Mouse (Mus musculus) spleen, embryonic (tissue): ENCODE measurements around the gene Slc38a9.

Experiments
- CTCF ChIA-PET: fragments of 350-600 bp; sonication (Branson Sonifier 250); formaldehyde crosslinking; loops from one replicate; lab custom pipeline; 2022; lab: Charles Lee

Slc38a9 gene

DNA sequence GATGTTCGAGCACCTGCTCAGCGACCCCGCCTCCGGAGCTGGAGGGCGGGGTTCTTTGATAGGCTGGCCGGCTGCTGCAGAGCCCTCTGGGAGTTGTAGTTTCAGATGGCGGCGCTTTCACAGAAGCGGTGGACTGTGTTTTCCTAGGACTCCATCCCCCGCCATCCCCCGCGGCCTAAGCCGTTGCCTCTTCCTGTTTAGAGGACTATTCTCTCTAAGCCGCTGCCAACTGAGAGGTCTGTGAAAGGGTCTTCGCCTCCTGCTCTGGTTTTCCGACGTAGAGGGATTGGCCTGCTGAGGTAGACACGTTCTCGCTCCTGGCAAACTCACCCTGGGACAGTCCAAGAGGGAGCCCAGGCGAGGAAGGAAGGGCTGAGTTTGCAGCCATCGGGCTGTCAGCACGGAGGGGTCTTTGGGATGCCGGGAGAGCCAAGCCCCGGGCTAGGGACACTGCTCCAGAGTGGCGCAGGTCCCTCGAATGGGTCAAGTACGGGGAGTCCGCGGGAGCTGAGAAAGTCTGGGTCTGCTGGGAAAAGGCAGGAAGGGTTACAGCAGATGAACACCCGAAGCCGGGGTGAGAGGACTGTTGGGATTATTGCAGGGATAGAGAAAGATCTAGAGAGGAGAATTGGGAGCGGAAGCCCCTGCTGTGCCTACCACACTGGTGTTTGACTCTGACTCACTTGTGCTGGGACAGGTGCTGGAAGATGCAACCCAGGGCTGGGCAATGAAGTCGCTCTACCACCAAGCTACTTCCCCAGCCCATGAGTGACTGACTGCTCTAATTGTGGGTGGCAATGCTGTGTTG lies at the start of gene Slc38a9:
TSS of gene Slc38a9 (plus strand) at position 178 of the 808 bp plus-strand sequence.
- CTCF ChIA-PET, result no interaction called here

DNA sequence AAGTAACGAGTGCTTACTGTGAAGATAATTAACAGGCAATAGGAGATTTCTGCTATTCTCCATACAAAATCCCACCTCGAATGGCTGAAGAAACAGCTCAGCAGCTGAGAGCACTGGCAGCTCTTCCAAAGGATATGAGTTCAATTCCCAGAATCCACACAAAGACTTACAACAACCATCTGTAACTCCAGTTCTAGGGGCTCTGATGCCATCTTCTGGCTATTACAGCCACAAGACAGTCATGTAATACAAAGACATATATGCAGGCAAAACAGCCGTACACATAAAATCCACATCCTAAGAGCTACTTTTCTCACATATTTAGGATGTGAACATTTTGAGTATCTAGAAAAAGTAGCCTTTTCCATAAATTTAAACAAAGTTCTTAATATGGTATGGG lies 39.0 kb upstream of the Slc38a9 start:
- CTCF ChIA-PET, result no interaction called here

GRCm38 (mm10) chr13:112623656-112624055 lies 36.9 kb upstream of the Slc38a9 start:
- CTCF ChIA-PET, result no interaction called here

- CTCF ChIA-PET, result no interaction called here
Observed at GRCm38 (mm10) chr13:112624622-112625021, 35.9 kb upstream of the Slc38a9 start.

GRCm38 (mm10) chr13:112625566-112625965 lies 35.0 kb upstream of the Slc38a9 start:
- CTCF ChIA-PET, result no interaction called here

DNA sequence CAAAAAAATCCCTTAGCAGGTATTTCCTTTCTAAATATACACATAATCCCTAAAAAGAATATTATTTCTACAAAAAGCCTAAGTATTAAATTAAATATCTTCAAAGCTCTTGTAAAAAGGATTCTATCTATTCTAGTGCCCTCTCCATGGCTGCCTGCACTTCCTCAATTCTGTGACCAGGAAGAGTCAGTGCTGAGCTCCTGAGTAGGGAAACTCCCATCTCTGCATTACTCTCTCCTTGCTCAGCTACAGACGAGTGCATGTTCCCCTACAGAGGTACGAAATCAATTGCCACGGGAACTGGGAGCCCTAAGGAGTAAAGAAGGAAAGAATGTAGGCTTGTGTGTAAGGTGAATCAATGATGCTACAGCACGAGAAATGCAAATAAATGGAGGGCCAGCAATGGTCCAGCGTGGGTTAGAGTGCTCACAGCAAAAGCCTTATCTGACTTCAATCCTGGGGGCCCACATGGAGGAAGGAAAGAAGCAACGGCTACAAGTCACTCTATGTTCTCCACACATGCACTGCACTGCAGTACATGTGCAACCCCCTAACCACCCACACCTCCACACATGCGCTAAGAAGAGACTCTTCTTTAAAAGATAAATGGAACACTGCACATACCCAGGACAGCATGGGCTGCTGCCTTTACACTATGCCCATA lies 25.2 kb upstream of the Slc38a9 start:
- CTCF ChIA-PET, result no interaction called here

DNA sequence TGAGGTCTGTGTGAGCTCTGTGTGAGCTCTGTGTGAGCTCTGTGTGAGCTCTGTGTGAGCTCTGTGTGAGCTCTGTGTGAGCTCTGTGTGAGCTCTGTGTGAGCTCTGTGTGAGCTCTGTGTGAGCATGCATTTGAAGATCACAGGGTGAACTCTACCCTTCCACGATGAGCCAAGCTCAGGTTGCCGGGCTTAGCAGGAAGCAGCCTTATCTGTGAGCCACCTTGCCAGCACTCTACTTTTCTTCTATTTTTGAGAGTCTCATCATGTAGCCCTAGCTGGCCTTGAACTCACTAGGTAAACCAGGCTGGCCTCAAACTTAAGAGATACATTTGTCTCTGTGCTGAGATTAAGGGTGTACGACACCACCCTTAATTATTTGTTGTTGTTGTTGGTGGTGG lies 24.1 kb upstream of the Slc38a9 start:
- CTCF ChIA-PET, result no interaction called here

GRCm38 (mm10) chr13:112639111-112639510 lies 21.4 kb upstream of the Slc38a9 start:
- CTCF ChIA-PET, result interaction anchor here (1.1 kb wide), 1 partner anchor 13 kb away, joined by 4 read pairs; no protein-coding TSS in a partner anchor

- CTCF ChIA-PET, result interaction anchor here (0.6 kb wide), 1 partner anchor 8 kb away, joined by 3 read pairs; no protein-coding TSS in a partner anchor
Observed at GRCm38 (mm10) chr13:112642897-112643296, 17.7 kb upstream of the Slc38a9 start.

DNA sequence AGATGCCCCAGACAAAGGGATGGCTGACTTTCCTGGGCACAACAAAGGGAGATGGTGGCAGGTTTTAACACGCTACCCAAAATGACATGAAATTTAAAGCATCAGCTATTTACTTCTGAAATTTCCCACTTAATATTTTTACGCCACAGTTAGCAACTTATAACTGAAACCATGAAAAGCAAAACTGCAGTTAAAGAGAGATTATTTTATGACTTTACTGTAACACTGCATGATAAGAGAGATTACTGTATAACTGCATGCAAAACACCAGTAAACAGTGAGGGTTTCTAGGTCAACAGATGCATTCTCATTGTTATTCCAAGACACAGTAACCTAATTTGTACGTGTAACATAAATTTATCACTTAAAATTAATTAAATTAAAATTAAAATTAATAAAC lies 15.6 kb upstream of the Slc38a9 start:
- CTCF ChIA-PET, result no interaction called here

- CTCF ChIA-PET, result no interaction called here
Observed at GRCm38 (mm10) chr13:112645529-112646186, 14.9 kb upstream of the Slc38a9 start.

GRCm38 (mm10) chr13:112651183-112651582 lies 9.4 kb upstream of the Slc38a9 start:
- CTCF ChIA-PET, result no interaction called here

- CTCF ChIA-PET, result no interaction called here
Observed at GRCm38 (mm10) chr13:112652205-112652604, 8.3 kb upstream of the Slc38a9 start, which contains the start of gene Ddx4. Ddx4 (minus strand) TSS chr13:112652475.

GRCm38 (mm10) chr13:112659986-112660573 lies 471 bp upstream of the Slc38a9 start:
- CTCF ChIA-PET, result no interaction called here

GRCm38 (mm10) chr13:112661687-112662086 lies 1.1 kb downstream of the Slc38a9 start:
- CTCF ChIA-PET, result no interaction called here

DNA sequence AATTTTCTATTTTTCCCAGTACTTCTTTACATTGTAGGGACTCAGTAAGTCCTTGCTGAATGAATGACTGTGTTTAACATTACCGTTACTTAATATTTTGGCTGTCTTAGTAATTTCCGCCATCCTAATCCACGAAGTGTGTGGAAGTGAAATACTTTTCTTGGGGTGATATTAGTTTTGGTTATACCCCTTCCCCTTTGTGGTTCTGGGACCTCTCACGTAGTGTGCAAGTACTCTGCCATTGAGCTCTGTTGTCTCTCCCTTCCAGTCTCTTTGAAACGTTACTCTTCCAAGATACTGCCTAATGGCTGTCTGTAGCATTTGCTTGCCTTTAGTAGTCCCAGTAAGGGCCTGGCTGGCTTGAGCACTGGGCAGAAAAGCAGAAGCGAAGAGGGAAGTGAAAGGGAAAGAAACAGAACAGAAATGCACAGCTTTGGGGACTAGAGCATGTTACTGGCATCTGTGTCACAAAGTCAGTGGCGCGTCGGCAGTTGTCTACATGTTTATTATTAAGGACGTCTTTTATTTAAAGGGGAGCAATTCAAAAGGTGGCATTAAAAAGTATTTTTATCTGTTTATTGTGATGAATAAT lies 6.0 kb downstream of the Slc38a9 start:
- CTCF ChIA-PET, result interaction anchor here (0.6 kb wide), 1 partner anchor 12 kb away, joined by 4 read pairs; no protein-coding TSS in a partner anchor

DNA sequence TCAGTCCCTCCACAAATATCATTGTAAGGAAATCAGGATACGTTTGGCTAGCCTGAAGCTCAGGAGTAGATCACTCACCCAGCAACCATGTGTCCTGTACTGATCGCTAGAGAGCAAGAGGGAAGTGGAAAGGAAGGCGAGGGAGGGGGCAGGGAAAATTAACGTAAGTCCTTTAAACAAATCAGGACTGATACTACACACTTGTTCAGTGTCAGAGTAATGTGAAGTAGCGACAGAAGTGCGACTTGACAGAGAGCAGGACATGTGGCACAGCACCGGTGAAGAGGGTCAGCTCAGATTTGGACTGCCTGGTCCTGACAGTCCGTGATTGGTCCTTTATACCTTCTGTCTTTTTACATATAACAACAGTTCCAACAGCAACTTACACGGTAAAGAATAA lies 6.7 kb downstream of the Slc38a9 start:
- CTCF ChIA-PET, result no interaction called here

DNA sequence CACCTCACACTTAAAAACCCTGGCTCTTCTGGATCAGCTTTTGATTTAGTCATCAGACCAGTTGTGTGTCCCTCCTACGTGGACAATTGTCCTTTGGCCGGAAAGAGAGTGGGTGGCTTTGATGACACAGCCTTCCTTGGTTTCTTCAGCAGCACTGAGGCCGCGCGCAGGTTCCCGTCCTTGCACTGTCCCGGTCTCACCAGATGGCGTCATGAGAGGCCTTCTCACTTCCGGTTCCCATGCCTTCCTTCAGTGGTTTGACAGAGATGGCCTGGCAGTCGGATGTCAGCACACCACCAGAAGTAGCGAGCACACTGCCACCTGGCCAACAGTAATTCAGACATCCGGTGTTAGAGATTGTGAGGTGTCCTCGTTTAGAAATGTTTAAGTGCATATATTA lies 11.2 kb downstream of the Slc38a9 start:
- CTCF ChIA-PET, result no interaction called here

GRCm38 (mm10) chr13:112672797-112673196 lies 12.2 kb downstream of the Slc38a9 start:
- CTCF ChIA-PET, result no interaction called here

GRCm38 (mm10) chr13:112673899-112674447 lies 13.4 kb downstream of the Slc38a9 start:
- CTCF ChIA-PET, result interaction anchor here (0.6 to 1.0 kb wide), 3 partner anchors 286 to 362 kb away, joined by 3 to 5 read pairs (median 3); no protein-coding TSS in a partner anchor

DNA sequence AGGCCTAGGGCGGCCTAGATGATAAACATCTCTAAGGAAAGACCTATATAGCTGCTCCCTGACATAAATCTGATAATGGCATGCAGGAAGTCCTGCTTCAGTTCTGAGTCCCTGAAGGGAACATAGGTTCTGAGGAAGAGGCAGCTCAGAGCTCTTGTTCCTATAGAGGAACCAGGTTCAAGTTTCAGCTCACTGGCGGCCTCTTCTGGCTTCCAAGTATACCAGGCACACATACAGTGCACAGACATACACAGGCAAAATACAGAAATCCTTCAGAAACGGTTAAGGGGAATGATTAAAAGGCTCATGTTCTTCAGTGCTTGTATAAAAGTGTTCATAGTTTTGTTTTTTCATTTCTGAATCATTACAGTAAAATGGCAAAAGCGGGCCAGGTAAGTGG lies 17.6 kb downstream of the Slc38a9 start:
- CTCF ChIA-PET, result no interaction called here
